Mouse (Mus musculus) frontal cortex, postnatal 36 days (tissue): Measurements from ENCODE around the gene Frmd8.

Experiments
- DNase-seq, 2 experiments: peaks; one replicate each; pipeline ENCODE4 v3.0.0; 2022; ENCODE audit warnings: low spot score in 2 of 2

The Frmd8 gene

DNA sequence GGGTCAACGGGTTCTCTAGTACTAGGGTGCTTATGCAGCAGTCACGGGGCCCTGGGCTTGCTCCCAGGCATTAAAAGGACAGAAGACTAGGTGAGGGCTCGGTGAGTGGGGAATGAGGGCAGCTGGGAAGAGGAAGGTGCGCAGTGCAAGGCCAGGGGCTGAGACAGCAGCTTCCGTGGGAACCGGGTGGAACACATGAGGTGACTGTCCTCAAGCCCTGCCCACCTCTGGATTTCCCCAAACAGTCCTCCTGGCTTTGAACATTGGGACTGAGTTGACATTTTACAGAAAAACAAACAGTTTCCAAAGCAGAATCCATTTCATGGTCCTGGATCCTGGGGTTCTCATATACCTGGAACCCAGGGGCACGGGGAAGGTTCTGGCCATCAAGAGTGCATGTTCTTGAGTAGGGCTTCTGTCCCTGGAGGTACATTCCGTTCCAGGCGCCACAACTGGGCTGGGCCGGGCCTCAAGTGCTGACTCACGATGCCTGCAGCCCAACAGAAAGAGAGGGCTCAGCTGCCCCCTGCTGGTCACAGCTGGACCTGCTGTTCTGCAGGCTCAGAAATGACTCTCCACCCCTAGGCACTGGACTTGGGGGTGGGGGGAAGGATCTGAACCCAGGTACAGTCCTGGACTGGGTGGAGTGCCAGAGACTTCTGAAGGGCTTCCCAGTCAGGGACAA is 25.1 kb downstream of the Frmd8 start:
- peak; percentile 93 to 95 for DNase-seq

DNA sequence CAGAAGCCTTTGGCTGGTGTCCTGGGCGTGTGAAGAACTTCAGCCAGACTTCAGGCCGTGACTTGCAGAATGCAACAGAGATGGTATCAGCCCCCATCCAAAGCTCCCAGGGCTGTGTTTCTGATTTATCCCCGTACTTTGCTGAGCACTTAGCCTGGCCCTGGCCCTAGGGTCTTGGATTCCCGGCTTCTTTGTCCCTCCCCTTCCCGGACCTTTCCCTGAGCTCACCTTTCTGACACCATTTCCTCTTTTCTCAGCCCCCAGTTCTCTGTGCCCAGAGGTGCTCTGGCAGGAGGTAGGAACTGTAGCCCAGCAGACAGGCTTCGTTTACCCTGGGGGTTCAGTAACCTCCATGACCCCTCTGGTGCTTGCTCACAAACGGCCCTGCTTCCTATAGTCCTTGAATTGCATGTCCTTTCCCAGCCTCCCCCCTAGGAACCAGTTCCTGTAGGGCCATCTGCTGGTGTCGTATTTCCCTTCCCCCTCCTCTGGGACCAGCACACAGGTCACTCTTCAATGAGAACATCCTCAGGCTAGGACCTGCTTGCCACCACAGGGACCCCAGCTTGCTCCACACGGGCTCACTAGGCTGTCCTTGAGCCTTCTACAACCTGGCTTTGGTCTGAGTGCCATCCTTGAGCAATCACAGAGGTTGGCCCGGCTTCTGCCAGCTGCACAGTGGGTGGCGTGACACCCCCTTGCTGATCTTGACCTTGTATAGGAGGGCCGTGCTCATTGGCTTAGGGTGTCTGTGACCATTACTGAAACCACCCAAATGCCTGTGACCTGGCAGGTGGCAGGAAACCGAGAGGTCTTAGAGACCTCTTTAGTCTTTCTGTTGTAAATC is 26.0 kb downstream of the Frmd8 start:
- DNase-seq: no peak

DNA sequence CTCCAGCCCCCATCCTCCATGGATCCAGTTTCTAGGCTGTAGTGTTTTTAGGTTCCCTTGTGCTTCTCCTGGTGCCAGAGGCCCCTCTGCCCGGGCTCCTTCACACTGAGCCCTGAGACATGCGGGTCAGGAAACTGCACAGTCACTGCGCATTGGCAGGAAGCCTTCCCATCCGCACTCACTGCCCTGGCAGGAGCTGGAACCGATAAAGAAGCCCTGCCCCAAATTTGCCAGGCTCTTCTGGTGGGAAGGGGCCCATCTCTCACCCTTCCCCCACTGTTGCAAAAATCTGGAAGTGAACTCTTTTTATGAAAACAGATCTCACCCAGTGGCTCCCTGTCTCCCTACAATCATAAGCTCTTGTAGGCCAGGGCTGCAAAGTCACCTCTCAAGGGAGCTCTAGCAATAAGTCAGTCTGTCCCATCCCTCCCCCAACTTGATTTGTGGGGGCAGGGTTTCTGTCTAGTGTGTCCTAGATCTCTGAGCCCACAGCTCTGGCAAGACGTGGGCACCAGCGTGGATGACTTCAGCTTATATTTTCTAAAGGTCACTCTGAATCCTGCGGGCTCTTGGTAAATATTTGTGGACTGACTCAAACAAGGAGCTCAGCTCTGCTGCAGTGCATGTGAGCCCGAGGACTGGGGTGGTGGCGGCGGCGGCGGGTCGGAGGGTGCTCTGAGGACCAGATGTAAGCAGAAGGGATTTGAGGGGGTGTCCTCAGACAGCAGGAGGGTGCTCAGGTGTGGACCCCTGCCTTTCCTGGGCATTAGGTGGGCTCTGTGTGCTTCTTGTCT is 26.8 kb downstream of the Frmd8 start:
- no peak for DNase-seq

DNA sequence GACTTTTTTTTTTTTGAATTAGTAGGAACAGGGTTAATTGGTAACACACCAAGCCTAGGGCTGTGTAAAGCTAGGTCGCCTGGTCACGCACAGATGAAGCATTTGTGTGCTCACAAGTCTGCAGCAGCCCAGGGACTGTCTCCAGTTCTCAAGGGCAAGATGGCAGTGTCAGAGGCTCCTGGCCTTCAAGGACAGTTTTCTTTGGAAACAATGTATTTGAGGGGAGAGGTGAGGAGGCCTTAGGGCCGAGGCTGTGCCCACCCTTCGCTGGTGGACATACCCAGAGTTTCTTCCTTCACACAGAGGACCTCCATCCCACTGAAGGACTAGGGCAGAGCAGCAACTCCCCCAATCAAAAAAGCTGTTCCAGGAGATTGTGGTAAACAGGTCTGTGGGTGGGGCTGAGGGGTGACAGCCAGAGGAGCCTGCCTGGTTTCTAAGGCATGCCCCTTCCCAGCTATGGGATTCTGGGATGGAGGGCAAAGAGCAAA is 27.7 kb downstream of the Frmd8 start:
- DNase-seq: no peak

DNA sequence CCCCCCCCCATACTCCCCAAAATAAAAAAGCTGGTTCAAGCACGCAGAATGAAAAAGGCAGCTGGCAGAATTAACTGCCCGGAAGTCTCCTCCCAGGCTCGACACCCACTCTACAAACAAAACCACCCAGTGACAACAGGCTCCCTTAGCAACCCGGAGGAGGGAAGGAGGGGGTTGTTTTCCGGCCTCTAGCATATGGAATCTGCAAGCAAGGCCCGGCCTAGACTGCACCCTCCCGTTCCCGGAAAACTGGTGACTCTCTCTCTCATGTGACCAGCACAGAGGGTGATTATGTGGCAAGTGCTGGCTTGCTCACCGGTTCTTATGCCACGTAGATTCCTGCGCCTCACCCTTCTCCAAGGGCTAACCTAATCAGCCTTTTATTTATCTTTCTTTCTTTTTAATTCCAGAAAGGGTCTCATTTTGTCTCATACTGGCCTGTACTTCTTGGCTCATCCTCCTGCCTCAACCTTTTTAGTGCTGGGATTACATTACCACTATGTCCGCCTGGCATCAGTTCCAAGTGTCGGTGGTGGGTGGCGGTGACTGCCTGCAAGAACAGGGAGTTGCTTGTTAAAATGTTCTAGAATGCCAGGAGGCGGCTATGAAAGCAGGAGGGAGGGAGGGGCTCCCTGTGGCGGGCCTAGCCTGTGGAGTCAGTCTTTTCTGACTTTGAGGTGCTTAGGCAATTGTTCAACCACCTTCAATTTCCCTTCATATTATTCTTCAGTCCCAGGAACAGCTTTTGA is 28.3 kb downstream of the Frmd8 start:
- peak; percentile 88 to 93 for DNase-seq

DNA sequence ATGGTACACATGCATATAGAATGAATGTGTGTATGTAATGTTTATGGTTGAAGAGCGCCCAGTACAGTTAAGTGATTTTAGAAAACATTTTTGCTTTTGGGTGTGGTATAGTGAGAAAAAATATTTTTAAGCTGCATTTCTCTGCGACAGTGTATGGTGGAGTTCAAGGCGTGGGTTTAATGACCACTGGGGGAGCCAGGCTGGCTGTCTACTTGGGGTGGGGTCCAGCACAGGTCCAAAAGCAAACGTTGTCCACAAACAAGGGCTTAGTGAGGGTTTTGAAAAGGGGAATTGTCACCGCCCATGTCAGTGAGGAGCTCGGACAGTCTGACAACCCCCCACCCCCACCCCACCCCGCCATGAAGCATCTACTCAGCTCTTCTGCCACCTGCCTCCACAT is 28.9 kb downstream of the Frmd8 start:
- DNase-seq: peak; percentile 47 to 62

DNA sequence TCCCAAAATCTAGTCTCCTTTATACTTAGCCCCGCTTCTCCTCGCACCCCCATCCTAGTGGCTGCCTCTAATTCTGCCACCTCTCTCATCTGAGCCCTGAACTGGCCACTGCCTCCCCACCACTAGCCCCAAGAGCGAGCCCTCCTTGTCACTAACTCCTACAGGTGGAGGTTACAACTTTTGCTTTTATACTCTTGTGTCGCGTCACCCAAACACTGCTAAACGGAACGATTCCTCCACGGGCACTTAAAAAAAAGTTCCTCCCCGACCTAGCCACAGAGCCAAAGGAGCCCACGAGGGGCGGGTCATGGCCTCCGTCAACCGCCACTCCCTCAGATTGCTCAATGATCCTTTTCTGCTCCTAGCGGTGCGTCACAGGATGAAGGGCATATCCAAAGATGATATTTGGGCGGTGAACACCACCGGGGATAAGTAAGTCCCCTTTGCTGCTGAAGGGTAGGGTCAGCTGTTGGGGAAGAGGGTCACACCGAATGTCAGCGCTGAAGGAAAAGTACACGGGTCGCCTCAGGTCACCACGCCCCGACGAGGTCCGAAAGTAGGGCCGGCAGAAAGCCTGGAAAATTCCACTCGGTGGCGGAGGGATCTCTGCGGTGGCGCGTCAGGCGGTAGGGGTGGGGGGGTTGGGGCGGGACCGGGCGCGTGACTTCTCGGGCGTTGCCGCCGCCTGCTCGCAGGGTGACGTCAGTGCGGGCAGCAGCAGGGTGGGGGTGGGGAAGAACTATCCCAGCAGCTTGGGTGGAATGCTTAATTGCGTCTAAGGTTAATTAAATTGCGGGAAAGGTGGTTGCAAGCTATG is 29.5 kb downstream of the Frmd8 start:
- peak; percentile 87 to 89 for DNase-seq

DNA sequence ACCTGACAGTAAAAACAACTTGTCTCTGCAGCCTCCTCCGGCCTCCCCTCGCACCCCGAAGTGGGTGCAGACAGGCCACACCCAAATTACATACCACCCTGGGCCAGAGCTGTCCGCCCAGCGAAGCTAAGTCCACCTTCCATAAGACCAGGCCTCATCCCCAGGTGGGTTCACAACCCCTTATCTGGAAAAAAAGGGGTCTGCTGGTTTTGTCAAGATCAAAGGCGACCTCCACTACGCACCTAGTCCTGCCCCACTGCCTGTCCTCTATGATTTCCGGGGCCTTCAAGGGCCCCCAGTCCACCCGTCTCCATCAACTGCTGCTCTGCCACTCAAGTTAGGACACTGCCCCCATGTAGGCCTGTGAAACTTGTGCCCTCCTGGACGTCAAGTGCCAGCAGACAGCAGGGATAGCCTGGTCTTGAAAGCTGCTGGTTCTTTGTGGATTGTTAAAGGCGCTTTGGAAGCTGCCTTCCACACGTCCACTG is 30.2 kb downstream of the Frmd8 start:
- DNase-seq: no peak

DNA sequence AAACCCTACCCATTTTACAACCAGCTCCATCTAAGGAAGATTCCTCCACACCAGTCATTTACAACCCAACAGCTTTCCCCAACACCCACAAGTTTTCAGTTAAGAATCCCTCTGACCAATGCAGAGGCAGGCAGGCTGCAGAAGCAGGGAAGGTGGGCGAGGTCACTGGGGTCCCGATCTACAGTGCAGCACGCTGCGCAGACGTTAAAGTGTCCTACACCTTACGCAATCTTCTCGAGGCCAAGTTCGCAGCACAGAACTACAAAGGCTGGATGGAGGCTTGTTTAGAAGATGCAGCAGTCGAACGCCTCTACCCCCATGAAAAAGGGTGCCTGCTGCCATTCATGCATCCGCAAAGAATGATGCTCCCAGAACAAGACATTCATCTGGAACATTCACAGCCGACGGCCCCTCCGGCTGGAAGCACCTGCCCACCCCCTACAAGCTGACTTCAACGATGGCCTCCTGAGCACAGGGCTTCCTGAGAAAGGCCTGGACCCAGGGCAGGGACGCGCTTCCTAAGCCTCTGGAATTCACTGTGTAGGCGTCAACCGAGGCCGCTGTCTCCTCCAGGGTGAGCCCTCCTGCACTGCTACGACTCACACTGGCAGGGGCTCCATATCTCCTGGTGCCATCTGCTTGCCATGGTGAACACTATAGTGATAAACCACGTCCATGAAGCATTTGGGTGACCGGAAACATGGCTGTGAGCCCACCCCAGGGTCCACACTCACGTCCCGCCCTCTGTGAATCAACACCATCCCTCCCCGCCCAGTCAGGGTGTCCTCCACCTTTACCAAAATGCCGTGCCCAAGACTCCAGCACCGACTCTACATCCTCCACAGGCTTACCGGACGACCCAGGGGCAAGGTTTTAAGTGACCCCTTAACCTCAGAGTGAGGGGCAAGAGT is 31.0 kb downstream of the Frmd8 start:
- no peak for DNase-seq

DNA sequence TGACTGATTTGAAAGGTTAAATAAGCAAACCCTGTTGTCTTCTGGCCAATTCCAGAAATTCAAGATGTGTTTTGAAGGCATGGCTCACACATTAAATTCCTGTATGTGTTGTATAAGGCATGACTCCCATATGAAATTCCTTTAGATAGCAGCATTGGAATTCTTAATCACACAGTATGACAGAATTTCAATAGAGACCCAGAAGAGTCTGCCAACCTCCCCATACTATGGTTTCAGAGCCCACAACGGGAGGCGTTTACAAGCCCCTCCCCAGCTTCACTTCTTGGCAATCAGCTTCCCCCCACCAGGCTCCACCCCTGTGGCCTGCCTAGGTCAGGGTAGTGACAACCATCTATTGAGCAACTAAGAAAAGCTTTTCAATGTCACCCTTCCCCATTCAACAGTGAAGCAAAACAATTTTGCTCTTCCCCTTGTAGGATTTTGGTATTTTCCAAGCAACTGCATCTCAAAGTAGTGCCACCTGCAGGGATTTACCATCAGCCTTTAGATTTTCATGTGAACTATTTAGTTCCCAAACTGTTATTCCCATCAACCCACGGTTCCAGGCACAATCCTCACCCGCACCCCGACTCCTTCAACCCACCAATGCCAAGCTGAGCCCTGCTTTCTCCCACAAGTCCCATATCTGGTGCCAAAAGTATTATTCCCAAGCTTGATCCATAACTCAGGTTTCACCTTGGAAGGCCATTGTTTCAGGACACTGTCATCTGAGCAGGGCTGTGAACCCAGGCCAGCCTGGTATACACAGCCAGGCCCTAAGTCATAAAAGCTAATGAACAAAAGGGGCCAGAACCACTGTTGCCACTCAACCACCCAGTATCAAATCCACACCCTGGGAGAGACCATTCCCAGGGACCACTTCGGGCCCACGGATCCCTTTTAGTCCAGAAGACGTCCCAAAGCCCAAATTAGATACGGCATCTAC is 32.0 kb downstream of the Frmd8 start:
- no peak for DNase-seq

DNA sequence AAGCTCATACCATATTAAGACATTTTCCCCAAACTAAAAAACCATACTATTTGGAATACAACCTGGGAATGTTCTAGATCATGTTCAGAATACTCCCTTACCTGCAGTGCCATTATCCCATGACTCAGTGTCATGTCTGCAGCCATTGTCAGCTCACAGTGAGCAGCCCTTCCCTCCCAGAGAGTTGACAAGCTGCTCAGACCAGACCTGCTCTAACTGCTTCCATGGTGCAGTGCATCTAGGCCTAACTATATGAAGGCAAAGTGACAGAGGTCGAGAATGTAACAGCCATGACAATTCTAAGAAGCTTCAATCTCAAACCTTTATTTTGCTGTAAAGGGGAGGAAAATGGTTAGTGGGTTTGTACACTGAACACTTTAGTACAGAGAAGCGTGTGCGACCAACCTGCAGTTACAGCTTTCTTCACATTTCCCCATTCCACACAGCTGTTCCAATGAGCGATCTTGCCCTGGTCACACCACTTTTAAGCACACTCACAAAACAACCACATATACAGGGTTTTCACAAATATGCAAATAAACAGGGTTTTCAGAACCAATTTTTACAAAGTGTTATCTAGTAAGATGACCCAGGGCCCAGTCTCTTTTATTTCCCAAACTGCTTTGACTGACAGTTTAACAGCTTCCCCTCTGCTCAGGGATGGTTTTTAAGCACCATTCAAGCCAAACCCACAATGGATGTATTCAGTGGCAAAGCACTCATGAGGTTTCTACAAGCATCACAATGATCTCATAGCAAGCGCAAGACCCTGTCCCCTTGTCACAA is 32.9 kb downstream of the Frmd8 start:
- DNase-seq: no peak

DNA sequence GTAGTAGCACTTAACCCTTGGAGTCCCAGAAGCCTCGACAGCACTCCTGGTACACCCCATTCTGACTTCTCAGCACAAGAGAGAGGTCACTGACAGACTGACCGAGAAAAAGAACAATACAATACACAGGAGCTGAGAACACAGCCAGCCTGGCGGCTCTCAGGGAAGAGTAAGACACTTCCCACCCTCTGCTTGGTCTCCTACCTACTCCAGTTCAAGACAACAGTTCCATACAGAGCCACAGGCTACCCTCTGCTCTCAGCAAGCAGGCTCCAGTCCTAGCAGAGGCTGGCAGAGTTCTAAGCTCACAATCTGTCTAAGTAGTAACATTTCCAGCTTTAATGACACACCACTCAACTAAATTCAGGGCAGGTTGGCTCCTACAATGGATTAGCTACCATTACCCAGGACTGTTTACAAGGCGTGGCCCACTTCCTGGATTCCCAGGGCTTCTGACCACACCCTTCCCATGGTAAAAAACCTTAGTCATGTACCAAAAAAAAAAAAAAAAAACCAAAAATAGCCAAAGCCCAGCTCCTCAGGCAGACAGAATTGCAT is 33.6 kb downstream of the Frmd8 start:
- DNase-seq: no peak

DNA sequence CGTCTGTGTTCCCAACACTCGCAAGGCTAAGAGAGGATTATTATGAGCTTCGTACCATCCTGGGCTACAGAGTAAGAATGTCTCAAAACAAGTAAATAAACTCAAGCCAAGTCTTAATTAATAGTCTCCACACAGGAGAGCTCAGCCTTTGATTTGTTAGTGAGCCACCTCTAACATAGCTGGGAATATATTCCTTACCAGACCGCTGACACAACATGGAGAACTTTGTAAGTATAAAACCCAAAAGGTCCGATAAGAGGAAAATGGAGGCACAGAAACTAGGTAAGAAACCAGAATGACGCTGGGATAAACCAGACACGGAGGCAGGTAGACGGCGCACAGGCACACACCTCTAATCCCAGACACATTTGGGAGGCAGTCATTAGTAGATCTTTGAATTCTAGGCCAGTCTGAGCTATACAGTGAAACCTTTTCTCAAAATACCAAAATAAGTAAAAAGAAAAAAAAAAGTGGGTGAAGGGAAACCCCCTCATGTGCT is 34.1 kb downstream of the Frmd8 start:
- DNase-seq: no peak

DNA sequence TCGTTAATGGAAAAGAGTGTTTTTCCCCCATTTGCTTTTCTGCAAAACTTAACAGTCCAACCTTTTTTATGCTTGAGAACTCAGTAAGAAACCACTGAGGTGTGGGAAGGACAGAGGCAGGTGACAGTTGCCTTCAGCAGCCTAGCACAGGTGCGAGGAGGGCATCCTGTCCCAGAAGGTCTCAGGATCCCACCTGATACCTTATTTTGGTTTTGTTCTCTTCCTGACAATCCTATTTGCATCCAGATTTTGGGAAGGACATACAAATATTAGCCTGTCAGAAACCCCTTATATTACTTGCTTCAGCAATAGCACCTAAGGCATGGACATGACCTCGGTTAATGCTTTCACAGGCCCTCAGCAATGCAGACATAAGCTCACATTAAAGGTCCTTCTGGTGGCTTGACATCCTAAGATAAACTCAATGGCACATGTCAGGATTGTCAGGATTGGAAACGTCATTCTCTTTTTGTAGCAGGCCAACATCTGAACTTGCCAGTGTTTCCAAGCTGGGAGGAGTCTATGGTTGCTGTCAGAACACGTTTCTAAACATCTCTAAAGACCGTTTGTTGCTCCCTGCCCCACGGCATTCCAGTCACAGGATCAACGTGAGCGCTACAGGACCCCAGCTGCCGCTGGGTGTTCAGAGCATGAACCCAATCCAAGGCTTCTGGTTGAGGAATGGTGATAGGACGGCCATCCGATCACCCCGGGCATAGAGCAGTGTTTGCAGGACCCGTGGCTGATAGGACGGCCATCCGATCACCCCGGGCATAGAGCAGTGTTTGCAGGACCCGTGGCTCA is 34.8 kb downstream of the Frmd8 start:
- no peak for DNase-seq

DNA sequence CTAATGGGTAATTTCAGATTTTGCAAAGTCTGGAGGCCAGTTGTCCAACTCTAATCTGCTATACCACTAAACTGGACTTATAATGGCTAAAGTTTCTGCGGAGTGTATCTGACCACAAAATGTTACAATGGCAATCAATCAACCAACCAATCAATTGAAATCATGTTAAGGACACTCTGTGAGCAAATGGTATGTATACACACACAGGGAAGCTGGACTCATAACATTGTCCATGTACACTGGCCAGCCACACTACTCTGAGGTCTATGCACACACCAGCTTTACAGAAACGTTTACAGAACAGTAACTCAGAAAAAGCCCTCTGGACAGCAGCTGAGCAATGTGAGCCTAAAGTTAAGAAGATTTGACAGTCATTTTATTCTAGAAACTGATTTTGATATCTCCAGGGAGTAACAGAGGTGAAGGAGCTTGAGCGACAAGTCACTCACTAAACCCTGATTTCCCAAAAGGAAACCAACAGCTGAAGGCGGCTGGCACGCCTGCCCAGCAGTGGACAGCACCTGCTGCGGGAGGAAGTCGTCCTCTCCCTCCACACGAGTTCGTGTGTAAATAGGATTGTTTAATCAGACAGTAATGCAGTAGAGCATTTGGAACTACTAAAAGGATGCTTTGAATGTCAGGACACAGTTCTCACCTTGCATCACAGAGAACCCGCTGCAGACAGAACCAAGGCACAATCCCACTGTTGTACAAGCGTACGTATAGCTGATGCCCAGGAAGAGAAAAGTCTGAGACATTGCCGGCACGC is 35.6 kb downstream of the Frmd8 start:
- DNase-seq: no peak

DNA sequence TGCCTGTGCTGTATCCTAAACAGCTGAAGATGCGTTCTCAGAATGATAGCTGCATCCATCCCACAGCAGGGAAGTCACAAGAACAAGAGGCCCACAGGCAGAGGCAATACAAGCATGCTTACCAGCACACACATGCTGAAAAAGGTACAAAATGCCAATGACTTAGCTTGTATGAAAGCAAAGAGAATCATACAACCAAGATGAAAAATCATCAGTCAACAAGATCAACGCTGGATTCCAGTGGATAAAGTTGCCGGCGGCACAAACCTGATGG is 36.2 kb downstream of the Frmd8 start:
- no peak for DNase-seq
